Mouse (Mus musculus): ENCODE data around the gene Msh4. TPM values are rescaled to one million over a fixed set of nuclear protein-coding genes. Genes with fewer than 3 reads are reported as not detected.

Msh4 gene
- under 1 TPM; 0.17 to 0.21 TPM for total RNA-seq (2021)
- long read RNA-seq, experiment 1, result 0 reads
- long read RNA-seq, experiment 2, result 0 reads

DNA sequence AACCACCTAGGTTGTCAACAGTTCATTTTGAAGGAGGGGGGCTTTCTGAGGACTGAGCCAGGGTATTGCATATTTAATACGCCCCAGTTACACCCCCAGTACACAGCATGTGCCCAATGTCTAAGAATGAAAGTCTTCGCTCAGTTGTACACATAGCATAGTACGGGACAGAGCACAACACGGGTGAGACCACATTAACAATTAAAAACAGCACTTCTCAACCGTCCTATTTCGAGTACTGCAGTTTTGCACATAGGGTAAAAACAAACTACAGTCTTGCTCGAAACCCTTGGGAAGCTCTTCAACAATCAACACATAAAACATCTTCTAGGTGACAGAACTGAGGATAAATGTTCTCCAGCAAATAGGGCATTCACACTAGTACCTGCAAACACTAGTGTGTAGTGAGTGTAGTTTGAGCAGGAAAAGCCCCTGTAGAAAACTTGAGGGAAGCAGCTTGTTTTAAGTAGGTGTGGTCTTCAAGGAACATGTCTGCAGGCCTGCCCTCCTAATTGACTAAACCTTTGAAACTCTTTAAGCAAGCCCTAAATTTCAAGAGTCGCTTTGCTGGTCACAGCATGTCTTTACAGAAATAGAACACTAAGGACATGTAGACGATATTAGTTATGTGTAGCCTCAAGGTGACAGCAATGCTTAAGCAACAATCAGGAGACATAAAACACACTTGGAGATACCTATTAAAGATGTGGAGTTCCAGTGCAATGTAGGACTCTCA, at the start of gene Msh4:
Gene Msh4 (minus strand): TSS at position 3 of the 736 bp plus-strand sequence.
- no peak for DNase-seq (ENCODE audit: low spot score in 2 of 2)

GRCm38 (mm10) chr3:153948176-153948575, 42.2 kb upstream of the Msh4 start:
- DNase-seq (ENCODE audit: low spot score in 2 of 2), result no peak

- DNase-seq (ENCODE audit: low spot score in 2 of 2), result no peak
Measured at GRCm38 (mm10) chr3:153947271-153947670, 41.3 kb upstream of the Msh4 start.

- peak; percentile 98 to 99 for DNase-seq (ENCODE audit: low spot score in 2 of 2)
Measured at GRCm38 (mm10) chr3:153944335-153944990, 38.5 kb upstream of the Msh4 start, which contains the start of gene Acadm. Gene Acadm, minus strand, starts transcription at chr3:153944632.

DNA sequence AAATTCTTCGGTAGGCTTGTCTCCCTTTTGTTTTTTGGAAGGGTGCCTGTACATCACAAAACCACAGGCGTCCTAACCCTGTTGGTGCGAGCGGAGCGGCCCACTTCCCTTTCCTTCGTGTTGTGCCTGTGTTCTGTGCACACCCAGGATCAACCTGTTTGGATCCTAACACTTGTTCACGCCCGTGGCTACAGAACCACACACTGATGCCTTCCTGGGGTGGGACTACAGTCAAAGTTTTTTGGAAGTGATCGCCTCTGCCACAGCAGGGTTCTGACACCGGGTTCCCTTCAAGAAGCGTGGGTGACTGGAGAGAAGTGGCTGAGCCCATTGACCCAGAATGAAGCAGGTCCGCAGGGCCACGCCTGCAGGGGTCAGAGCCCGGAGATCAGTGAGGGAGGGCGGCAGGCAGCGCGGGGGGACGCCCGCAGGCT, 38.0 kb upstream of the Msh4 start:
- DNase-seq (ENCODE audit: low spot score in 2 of 2), result no peak

GRCm38 (mm10) chr3:153943003-153943640, 37.2 kb upstream of the Msh4 start:
- DNase-seq (ENCODE audit: low spot score in 2 of 2), result no peak

GRCm38 (mm10) chr3:153941613-153942012, 35.7 kb upstream of the Msh4 start:
- no peak for DNase-seq (ENCODE audit: low spot score in 2 of 2)

DNA sequence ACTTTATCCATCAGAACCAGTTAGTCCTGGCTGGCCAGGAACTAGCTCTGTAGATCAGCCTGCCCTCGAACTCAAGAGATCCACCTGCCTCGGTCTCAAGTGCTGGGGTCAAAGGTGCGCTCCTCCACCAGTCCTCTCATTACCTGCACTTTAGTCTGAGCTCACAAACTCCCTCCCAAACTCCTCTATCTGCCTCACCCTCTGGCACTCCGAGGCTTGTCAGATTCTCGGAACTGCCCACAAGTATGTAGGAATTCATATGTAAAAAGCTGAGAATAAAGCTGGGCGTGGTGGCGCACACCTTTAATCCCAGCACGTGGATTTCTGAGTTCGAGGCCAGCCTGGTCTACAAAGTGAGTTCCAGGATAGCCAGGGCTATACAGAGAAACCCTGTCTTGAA, 34.5 kb upstream of the Msh4 start:
- no peak for DNase-seq (ENCODE audit: low spot score in 2 of 2)

- no peak for DNase-seq (ENCODE audit: low spot score in 2 of 2)
Measured at GRCm38 (mm10) chr3:153940021-153940420, 34.1 kb upstream of the Msh4 start.

DNA sequence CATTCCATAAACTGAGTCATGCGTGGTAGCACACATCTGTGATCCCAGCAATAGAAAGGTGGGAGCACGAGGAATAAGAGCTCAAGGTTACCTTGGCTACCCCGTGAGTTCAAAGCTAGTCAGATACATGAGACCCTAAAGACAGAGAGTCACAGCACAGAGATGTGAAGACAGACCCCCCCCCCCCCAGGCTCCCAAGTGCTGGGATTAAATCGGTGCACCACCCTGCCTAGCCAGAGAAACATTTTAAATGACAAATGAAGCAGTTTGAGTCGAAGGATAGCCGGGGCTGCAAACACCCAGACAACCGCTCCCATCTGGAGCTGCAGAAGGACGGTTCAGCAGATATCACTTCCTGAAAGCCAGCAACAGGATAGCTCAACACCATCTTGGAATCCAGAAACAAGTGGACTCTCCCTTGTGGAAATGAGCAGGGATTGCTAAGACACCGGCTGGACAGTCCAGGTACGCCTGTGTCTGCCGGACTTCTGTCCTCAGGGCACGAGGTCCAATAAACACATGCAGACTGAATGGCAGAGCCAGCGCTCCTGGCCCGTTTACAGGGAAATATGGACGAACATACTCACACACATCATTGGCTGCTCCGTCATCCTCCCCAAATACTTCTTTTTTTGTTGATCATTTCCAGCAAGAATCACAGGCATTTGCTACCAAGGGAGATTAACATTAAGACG, 31.3 kb upstream of the Msh4 start:
- DNase-seq (ENCODE audit: low spot score in 2 of 2), result no peak

GRCm38 (mm10) chr3:153935878-153936277, 29.9 kb upstream of the Msh4 start:
- no peak for DNase-seq (ENCODE audit: low spot score in 2 of 2)

GRCm38 (mm10) chr3:153932461-153932860, 26.5 kb upstream of the Msh4 start:
- no peak for DNase-seq (ENCODE audit: low spot score in 2 of 2)

GRCm38 (mm10) chr3:153929526-153929925, 23.6 kb upstream of the Msh4 start:
- DNase-seq (ENCODE audit: low spot score in 2 of 2), result no peak

- no peak for DNase-seq (ENCODE audit: low spot score in 2 of 2)
Measured at GRCm38 (mm10) chr3:153926333-153926732, 20.4 kb upstream of the Msh4 start.

DNA sequence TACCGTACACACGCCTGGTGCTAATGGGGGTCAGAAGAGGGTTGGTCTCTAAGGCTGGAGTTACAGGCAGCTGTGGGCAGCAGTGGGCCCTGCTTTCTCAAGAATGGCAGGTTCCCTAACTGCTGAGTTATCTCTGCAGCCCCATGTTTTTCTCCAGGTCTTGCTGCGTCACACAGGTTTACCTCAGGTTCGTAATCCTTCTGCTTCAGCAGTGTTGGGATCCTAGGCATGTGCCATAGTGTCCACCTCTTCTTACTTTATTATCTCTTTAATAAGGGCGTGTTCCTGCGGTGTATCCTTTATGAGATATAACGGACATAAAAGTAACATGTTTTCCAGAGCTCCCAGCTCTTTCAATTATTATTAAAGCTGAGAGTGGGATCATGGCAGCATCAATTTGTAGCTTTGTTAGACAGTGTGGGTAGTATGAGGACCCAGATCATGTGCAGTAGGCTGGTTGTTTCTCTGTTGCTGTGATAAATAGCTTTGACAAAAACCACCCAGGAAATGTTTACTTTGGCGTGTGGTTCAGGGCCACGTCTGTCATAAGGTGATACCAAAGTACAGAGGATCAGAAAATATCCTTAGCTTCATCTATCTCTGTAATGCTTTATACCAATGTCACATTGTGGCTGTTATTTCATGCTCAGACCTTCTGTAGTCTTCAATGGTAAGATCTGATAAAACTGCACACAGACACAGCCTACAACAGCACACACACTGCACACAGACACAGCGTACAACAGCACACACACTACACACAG, 15.4 kb upstream of the Msh4 start:
- no peak for DNase-seq (ENCODE audit: low spot score in 2 of 2)

DNA sequence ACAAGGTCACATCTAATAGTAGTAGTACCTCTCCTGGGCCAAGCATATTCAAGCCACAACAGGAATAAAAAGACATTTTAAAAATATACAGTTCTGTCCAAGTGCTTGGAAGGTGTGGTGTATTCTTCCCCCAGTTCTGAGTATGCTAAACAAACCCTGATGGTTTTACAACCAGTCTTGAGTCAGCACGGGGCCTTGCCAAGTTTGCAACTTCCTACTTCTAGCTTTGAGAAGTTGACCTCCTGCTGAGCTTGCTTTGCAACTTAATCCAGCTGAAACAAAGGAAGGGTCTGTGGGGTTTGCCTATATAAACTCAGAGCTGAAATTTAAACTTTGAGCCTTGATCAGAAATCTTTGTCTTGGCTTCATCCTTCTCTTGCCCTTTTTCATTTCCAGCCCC, 11.3 kb upstream of the Msh4 start:
- no peak for DNase-seq (ENCODE audit: low spot score in 2 of 2)

DNA sequence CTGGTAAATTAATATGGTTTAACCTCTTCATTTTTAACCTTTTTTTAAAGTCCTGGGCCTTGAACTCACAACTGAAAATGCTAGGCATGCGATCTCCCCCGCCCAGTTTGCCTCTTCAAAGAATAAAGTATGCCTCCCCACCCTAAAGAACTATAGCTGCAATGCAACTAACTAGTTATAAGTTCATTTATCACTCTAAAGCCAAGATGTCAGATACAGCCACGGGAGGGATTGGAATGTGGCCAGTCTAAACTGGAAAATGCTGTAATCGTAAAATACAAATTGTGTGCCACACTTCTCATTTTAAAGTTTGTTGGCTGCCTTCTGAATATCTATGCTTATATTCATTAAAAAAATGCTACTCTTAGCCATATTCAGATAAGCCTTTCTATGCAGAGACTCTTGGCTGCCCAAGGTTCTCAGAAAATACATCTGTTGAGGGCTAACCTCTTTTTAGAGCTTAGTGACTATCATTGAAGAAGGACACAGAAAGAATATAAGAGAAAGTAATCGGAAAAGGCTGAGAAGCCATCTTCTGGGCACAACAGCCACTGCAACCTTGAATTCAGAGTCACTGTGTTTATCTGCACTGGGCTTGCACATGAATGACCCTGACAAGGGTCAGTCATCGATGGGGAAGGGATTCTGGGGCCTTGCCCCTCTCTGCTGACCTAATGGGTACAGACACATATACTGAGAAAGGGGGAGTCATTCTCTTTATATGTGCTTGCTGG, 7.7 kb upstream of the Msh4 start:
- no peak for DNase-seq (ENCODE audit: low spot score in 2 of 2)

GRCm38 (mm10) chr3:153912546-153913509, 6.9 kb upstream of the Msh4 start, which contains the start of gene Rabggtb:
Gene Rabggtb, minus strand, starts transcription at chr3:153913009.
- DNase-seq (ENCODE audit: low spot score in 2 of 2), result peak; percentile 89 to 95
